ENCODE assay signal across 46 mouse cellular contexts in genomic region chr19:12634259-12634658, GRCm38 (mm10). TPM values are rescaled to one million over a fixed set of nuclear protein-coding genes. Genes with fewer than 3 reads are reported as not detected.
"Had no signal": no experiment of that assay in that cellular context is flagged by ENCODE, and none has a peak within 500 bp of the region (broad histone marks: within the 10 kb centered on the region; RNA-seq: fewer than 3 reads in every experiment).

No protein-coding gene starts in this region.

- H3K9ac ChIP-seq: limb, embryonic 12.5 days; limb, embryonic 13.5 days; limb, embryonic 15.5 days; liver, embryonic 12.5 days; liver, embryonic 13.5 days; liver, embryonic 14.5 days; liver, embryonic 15.5 days; liver, postnatal 0 days; lung, embryonic 14.5 days; lung, embryonic 15.5 days; midbrain, embryonic 12.5 days; midbrain, embryonic 13.5 days; midbrain, embryonic 15.5 days; neural tube, embryonic 12.5 days had no signal

- H3K27me3 ChIP-seq: limb, embryonic 12.5 days; limb, embryonic 13.5 days; limb, embryonic 15.5 days; liver, embryonic 12.5 days; liver, embryonic 13.5 days; liver, embryonic 15.5 days; lung, embryonic 15.5 days; megakaryocyte, embryonic 14.5 days; midbrain, embryonic 12.5 days; midbrain, embryonic 13.5 days; midbrain, embryonic 15.5 days; neural tube, embryonic 12.5 days had no signal

- H3K4me2 ChIP-seq: limb, embryonic 12.5 days; limb, embryonic 13.5 days; limb, embryonic 15.5 days; liver, embryonic 11.5 days; liver, embryonic 12.5 days; liver, embryonic 13.5 days; liver, embryonic 15.5 days; lung, embryonic 14.5 days; lung, embryonic 15.5 days; midbrain, embryonic 11.5 days; midbrain, embryonic 12.5 days; midbrain, embryonic 13.5 days; midbrain, embryonic 15.5 days; neural tube, embryonic 12.5 days had no signal

- H3K27ac ChIP-seq: limb, embryonic 10.5 days; limb, embryonic 12.5 days; limb, embryonic 13.5 days; limb, embryonic 15.5 days; liver, embryonic 12.5 days; liver, embryonic 13.5 days; liver, embryonic 14.5 days; liver, embryonic 15.5 days; lung, embryonic 15.5 days; macrophage; midbrain, embryonic 10.5 days; midbrain, embryonic 12.5 days; midbrain, embryonic 13.5 days; midbrain, embryonic 15.5 days; neural tube, embryonic 12.5 days had no signal

- H3K9me3 ChIP-seq: limb, embryonic 10.5 days; limb, embryonic 12.5 days; limb, embryonic 13.5 days; limb, embryonic 15.5 days; liver, embryonic 12.5 days; liver, embryonic 13.5 days; liver, embryonic 15.5 days; lung, embryonic 15.5 days; megakaryocyte, embryonic 14.5 days; midbrain, embryonic 10.5 days; midbrain, embryonic 12.5 days; midbrain, embryonic 13.5 days; midbrain, embryonic 15.5 days; neural tube, embryonic 12.5 days had no signal

- H3K4me1 ChIP-seq: limb, embryonic 10.5 days; limb, embryonic 12.5 days; limb, embryonic 13.5 days; limb, embryonic 15.5 days; liver, embryonic 12.5 days; liver, embryonic 13.5 days; liver, embryonic 15.5 days; lung, embryonic 15.5 days; megakaryocyte, embryonic 14.5 days; midbrain, embryonic 10.5 days; midbrain, embryonic 12.5 days; midbrain, embryonic 13.5 days; midbrain, embryonic 15.5 days; neural tube, embryonic 12.5 days had no signal

- DNase-seq: left cerebral cortex, postnatal 4 days; liver, embryonic 13.5 days; liver, postnatal 0 days; lung, adult 18-20 months; lung, adult 2 months; lung, embryonic 14.5 days; lung, postnatal 10 days; lung, postnatal 14 days; lung, postnatal 36 days; lung, postnatal 4 days; midbrain, embryonic 14.5 days had no signal

- ATAC-seq: liver, embryonic 12.5 days; liver, postnatal 0 days; lung, postnatal 0 days; midbrain, embryonic 13.5 days; midbrain, embryonic 15.5 days; midbrain, embryonic 16.5 days had no signal

- H3K36me3 ChIP-seq: limb, embryonic 10.5 days; limb, embryonic 12.5 days; limb, embryonic 13.5 days; limb, embryonic 15.5 days; liver, embryonic 12.5 days; liver, embryonic 13.5 days; liver, embryonic 15.5 days; lung, embryonic 15.5 days; midbrain, embryonic 10.5 days; midbrain, embryonic 12.5 days; midbrain, embryonic 13.5 days; midbrain, embryonic 15.5 days; neural tube, embryonic 12.5 days had no signal

- H3K4me3 ChIP-seq: limb, embryonic 10.5 days; limb, embryonic 12.5 days; limb, embryonic 13.5 days; limb, embryonic 15.5 days; liver, embryonic 12.5 days; liver, embryonic 13.5 days; liver, embryonic 15.5 days; lung, embryonic 15.5 days; megakaryocyte, embryonic 14.5 days; midbrain, embryonic 10.5 days; midbrain, embryonic 12.5 days; midbrain, embryonic 13.5 days; midbrain, embryonic 15.5 days; myocyte; neural tube, embryonic 12.5 days had no signal

RNA-seq across cellular contexts. Expression of gene Glyat, which starts 1.2 kb away (rescaled TPM):
- total RNA-seq: left cerebral cortex, adult 8-10 months; left cerebral cortex, postnatal 10 days; left cerebral cortex, postnatal 14 days; left cerebral cortex, postnatal 25 days; left cerebral cortex, postnatal 36 days; left cerebral cortex, postnatal 4 days; megakaryocyte progenitor cell, adult 5-6 weeks; megakaryocyte, adult 5-6 weeks; megakaryocyte-erythroid progenitor cell, adult 5-6 weeks; midbrain, postnatal 0 days; monocyte, adult 5-6 weeks had no signal
- polyA plus RNA-seq: limb, embryonic 10.5 days; limb, embryonic 11.5 days; limb, embryonic 12.5 days; limb, embryonic 13.5 days; limb, embryonic 15.5 days; liver, embryonic 11.5 days; liver, embryonic 12.5 days; lung, adult 2 months; lung, embryonic 14.5 days; lung, embryonic 15.5 days; lung, embryonic 16.5 days; lung, postnatal 0 days; macrophage; midbrain, embryonic 10.5 days; midbrain, embryonic 11.5 days; midbrain, embryonic 12.5 days; midbrain, embryonic 13.5 days; midbrain, embryonic 14.5 days; midbrain, embryonic 15.5 days; midbrain, embryonic 16.5 days; midbrain, postnatal 0 days; myocyte; neural tube, embryonic 11.5 days; neural tube, embryonic 12.5 days had no signal

RNA-seq across cellular contexts. Expression of gene Gm4952, which starts 34.5 kb away (rescaled TPM):
- total RNA-seq: left cerebral cortex, postnatal 10 days; left cerebral cortex, postnatal 36 days; megakaryocyte progenitor cell, adult 5-6 weeks; megakaryocyte, adult 5-6 weeks; megakaryocyte-erythroid progenitor cell, adult 5-6 weeks; monocyte, adult 5-6 weeks had no signal
- polyA plus RNA-seq: limb, embryonic 10.5 days; limb, embryonic 11.5 days; limb, embryonic 12.5 days; limb, embryonic 15.5 days; lung, adult 2 months; lung, embryonic 14.5 days; lung, postnatal 0 days; macrophage; midbrain, embryonic 10.5 days; midbrain, embryonic 11.5 days; midbrain, embryonic 12.5 days; midbrain, embryonic 13.5 days; midbrain, embryonic 16.5 days; myocyte; neural tube, embryonic 11.5 days; neural tube, embryonic 12.5 days had no signal

RNA-seq across cellular contexts. Expression of gene Olfr1442, which starts 36.0 kb away (rescaled TPM):
- total RNA-seq: left cerebral cortex, adult 8-10 months; left cerebral cortex, postnatal 10 days; left cerebral cortex, postnatal 14 days; left cerebral cortex, postnatal 25 days; left cerebral cortex, postnatal 36 days; left cerebral cortex, postnatal 4 days; megakaryocyte progenitor cell, adult 5-6 weeks; megakaryocyte, adult 5-6 weeks; megakaryocyte-erythroid progenitor cell, adult 5-6 weeks; midbrain, postnatal 0 days; monocyte, adult 5-6 weeks had no signal
- polyA plus RNA-seq: limb, embryonic 10.5 days; limb, embryonic 11.5 days; limb, embryonic 12.5 days; limb, embryonic 13.5 days; limb, embryonic 14.5 days; limb, embryonic 15.5 days; liver, embryonic 11.5 days; liver, embryonic 12.5 days; liver, embryonic 13.5 days; liver, embryonic 14.5 days; liver, embryonic 15.5 days; liver, embryonic 16.5 days; liver, postnatal 0 days; lung, adult 2 months; lung, embryonic 14.5 days; lung, embryonic 15.5 days; lung, embryonic 16.5 days; lung, postnatal 0 days; macrophage; midbrain, embryonic 10.5 days; midbrain, embryonic 11.5 days; midbrain, embryonic 12.5 days; midbrain, embryonic 13.5 days; midbrain, embryonic 14.5 days; midbrain, embryonic 15.5 days; midbrain, embryonic 16.5 days; midbrain, postnatal 0 days; myocyte; neural tube, embryonic 11.5 days; neural tube, embryonic 12.5 days had no signal

RNA-seq across cellular contexts. Expression of gene Olfr1443, which starts 43.7 kb away (rescaled TPM):
- total RNA-seq: left cerebral cortex, adult 8-10 months; left cerebral cortex, postnatal 10 days; left cerebral cortex, postnatal 14 days; left cerebral cortex, postnatal 25 days; left cerebral cortex, postnatal 36 days; left cerebral cortex, postnatal 4 days; megakaryocyte progenitor cell, adult 5-6 weeks; megakaryocyte, adult 5-6 weeks; megakaryocyte-erythroid progenitor cell, adult 5-6 weeks; midbrain, postnatal 0 days; monocyte, adult 5-6 weeks had no signal
- polyA plus RNA-seq: limb, embryonic 10.5 days; limb, embryonic 11.5 days; limb, embryonic 12.5 days; limb, embryonic 13.5 days; limb, embryonic 14.5 days; limb, embryonic 15.5 days; liver, embryonic 11.5 days; liver, embryonic 12.5 days; liver, embryonic 13.5 days; liver, embryonic 14.5 days; liver, embryonic 15.5 days; liver, embryonic 16.5 days; liver, postnatal 0 days; lung, adult 2 months; lung, embryonic 14.5 days; lung, embryonic 15.5 days; lung, embryonic 16.5 days; lung, postnatal 0 days; macrophage; midbrain, embryonic 10.5 days; midbrain, embryonic 11.5 days; midbrain, embryonic 12.5 days; midbrain, embryonic 13.5 days; midbrain, embryonic 14.5 days; midbrain, embryonic 15.5 days; midbrain, embryonic 16.5 days; midbrain, postnatal 0 days; myocyte; neural tube, embryonic 11.5 days; neural tube, embryonic 12.5 days had no signal
